Mouse (Mus musculus) monocyte, adult 5-6 weeks (primary cell): Measurements from ENCODE around the gene Bpifb2. TPM values are rescaled to one million over a fixed set of nuclear protein-coding genes. Genes with fewer than 3 reads are reported as not detected.
"Not testable (repeated sequence)": the region's sequence is repeated elsewhere in the genome, so short reads cannot be mapped to it uniquely, and the experiment has no call there.

ENCODE experiments used
- ATAC-seq: fragments of 153-309, 156-312 bp; replicated peaks from 2 replicates; pipeline ENCODE4 v1.8.0; 2017; ENCODE audit warnings: mild to moderate bottlenecking; ENCODE audit not compliant: low TSS enrichment, insufficient number of reproducible peaks, severe bottlenecking, poor library complexity, low FRiP score
- total RNA-seq: library from RNA; stranded (forward); fragments of 200-1000, 200-491, 200-594 nt; gene quantifications from 3 replicates; pipeline ENCODE4 v1.2.3, GENCODE M21; 2017

The Bpifb2 gene
- total RNA-seq = not detected in 3 replicates

DNA sequence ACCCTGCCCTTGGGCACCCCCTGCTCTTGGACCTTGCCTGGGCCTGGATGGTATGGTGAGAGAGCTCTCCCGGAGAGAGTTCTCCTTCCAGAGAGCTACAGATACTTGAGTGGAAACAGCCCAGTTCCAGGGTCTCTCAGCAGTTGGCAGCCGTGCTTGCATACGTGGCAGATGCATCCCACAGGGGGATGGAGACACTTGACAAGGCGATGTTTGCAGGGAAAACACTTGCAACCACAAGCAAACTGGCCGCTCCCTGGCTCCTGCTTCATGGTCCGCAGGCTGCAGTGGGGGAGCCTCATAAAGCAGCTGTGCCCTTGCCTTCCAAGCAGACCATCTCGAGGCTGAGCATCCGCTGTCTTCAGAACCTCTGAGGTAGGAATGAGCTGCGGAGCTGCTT, at the start of gene Bpifb2:
Bpifb2 (plus strand) TSS at position 301 of the 400 bp plus-strand sequence.
- no peak for ATAC-seq

DNA sequence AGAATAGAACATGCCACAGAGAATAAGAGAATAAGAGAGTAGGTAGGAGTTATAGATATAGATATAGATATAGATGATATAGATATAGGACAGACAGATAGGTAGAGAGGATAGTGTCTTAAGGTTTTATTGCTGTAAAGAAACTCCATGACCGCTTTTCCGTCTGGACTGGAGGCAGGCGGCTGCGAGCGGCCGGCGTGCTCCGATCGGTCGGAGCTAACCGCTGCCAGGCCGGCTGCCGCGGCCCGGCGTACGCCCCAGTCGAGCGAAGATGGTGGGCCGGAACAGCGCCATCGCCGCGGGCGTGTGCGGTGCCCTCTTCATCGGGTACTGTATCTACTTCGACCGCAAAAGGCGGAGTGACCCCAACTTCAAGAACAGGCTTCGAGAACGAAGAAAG, 48.9 kb upstream of the Bpifb2 start:
- not testable (repeated sequence) for ATAC-seq

DNA sequence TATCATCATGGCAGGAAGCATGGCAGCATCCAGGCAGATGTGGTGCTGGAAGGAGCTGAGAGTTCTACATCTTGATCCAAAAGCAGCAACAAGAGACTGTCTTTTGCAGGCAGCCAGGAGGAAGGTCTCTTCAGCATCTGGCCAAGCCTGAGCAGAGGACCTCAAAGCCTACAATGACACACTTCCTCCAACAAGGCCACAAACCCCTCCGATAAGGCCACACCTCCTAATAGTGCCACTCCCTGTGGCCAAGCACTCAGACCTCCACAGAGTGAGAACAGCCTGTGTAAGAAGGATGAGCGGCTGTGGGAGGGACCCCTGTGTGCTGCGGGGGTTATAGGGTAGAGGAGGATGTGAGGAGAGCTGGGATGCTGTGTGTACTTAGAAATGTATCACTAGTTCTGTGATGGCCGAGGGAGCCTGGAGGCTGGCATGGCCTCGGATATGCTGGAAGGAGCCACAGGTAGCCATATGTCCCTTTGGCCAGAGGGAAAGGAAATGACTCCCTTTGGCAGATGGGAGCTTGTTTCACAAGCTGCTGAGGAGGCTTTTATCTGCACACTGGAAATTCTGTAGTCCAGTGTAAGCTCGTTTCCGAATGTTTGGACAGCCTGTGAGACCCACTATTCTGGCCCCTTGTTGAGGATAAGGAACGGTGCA, 47.5 kb upstream of the Bpifb2 start:
- ATAC-seq = no peak

DNA sequence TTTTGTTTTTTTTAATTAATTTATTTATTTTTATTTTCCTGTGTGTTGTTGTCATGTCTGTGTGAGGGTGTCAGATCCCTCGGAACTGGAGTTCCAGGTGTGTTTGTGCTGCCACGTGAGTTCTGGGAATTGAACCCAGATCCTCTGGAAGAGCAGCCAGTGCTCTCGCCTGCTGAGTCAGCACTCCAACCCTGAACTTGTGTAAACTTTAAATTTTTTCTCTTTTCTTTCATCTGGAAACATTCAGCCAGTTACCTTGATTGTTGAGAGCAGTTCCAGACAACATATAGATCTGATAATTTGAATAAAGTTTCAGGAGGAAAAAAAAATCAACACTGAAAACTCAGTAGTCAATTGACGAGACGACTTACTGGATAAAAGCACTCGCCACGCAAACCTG, 46.1 kb upstream of the Bpifb2 start:
- ATAC-seq = no peak

DNA sequence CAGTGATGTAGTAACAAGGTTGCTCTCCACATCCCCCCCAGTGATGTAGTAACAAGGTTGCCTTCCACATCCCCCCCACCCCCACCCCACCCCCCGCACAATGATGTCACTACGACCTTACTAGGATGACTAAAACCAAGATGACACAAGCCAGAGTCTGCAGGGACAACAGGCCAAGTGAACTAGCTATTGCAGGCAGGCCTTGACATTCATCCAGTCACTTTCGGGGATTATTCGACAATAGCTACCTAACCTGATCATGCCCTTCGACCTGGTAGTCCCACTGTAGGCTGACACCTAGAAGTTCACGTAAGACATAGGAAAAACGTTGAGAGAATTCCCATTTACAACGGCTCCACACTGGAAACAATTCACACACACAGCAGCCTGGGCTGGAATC, 41.6 kb upstream of the Bpifb2 start:
- ATAC-seq = no peak

DNA sequence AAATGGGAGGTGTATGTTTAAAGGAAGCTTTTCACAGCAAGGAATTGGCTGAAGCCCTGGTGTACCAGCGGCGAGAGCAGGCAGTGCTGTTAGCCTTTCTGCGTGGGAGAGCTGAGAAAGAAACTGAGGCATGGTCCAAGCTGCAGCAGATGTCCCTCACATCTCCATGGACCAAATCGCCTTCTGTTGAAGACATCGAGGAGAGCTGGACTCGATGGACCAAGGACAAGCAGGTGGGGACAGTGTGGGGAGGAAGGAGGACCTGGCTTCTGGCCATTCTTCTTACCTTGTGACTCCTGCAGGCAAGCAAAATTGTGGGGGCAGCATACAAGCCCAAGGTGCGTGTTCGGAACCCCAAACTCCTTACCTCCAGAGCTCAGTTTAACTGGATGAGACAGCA, 32.0 kb upstream of the Bpifb2 start:
- no peak for ATAC-seq

DNA sequence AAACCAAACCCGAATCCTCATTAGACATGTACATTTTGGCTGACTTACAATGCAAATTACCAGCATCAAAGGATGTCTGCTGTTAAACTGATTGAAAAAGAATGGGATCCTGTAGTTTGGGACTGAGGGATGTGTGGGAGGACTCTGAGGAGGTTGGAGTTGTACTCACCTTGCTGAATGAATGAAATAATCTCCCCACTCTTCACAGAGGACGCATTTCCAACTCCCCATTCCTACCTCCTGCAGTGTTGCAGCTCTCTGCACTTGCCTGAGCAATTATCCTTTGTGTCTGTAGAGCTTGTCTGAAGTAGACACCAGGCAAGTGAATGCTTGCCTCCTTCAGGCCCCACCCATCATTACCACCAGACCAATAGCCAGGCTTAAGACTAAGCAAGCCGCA, 26.5 kb upstream of the Bpifb2 start:
- ATAC-seq = no peak

DNA sequence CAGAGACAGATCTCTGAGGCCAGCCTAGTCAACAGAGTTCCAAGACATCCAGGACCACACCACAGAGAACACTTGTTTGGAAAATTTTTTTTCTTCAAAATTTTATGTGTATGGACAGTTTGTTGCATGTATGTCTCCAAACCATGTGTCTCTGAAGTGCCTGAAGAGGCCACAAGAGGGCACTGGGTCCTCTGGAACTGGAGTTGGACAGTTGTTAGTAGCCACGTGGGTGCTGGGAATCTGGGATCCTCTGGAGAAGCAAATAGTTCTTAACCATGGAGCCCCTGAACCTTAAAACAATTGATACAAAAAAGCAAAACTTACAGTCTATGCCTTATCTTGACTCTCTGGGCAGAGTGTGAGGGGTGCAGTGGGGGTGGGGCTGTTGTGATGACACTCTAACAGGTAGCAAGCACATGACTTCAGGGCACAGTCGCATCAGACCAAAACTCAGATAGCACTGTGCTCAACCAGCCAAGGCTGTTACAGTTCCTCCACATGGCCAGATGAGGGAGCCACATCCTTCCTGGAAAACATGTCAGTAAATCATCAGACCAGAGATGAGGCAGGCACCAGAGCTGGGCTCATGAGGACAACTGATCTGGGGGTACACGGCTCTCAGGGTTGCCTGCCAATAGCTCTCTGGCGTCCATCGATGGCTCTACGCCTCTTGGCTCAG, 24.4 kb upstream of the Bpifb2 start:
- ATAC-seq = no peak

DNA sequence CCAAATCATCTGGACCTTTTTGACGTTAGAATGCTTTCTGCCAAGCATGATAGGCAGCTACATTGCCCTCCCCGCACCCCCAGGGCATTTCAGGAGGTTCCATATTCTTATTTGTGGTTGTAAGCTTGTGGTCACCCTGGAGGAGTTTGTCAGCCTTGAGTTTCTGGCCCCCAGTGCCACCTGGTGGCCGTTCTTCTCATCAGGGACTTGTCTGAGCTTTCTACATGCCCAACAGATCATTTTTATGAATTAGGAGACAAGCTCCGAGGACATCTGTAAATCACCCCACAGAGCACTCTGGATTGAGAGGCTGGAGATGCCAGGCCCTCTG, 23.9 kb upstream of the Bpifb2 start:
- no peak for ATAC-seq

DNA sequence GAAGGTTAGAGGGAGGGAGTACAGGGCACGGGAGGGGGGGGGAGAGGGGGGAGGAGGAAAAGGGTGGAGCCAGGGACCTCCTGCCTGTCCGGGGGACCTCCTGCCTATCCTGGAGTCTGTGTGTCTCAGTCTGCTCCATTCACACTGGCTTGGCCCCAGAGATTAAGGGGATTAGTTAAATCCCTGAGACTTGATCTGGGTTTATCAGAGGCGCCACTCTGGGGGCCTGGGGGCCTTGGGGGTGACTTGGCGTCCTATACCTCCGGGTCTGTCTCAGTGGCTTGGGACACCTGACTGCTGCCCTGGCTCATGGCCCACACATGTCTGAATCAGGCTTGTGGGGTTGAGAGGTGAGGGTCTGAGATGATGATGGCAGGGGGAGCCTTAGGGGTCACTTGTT, 21.3 kb upstream of the Bpifb2 start:
- ATAC-seq = no peak

DNA sequence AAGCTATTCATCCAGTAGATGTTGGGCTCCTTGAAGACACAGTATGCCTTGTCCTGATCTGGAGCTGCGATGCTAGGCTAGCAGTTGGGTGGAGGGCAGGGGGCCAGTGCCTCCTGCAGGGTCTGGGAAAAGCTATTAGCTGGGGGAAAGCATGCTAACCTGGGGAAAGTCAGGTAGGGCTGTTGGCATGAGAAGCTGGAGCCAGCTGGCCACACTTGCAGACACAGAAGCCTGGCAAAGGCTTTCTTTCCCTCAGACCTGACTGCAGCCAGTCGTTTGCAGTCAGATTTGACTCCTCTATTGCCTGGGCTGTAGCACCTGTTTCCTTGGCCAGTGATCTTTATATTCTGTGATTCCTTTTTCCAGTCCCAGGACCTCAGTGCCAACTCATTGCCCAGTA, 15.3 kb upstream of the Bpifb2 start:
- ATAC-seq = no peak

DNA sequence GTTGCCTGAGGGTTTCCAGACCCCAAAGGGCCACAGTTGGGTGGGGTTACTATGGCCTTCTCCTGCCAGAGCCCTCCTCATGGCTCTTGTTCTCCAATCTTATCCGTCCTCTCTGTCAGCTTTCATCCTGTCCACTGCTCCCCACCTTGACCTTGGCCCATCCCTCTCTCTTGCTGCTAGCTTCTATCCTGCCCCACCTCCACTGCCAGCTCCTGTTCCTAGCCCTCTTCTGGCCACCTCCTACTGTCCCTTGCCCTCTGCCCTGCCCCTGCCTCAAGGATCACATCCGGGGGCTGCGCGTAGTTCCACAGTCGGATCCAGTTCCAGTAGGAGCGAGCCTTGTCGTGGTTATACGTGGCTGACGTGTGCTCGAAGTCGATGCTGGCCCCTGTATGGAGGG, 14.5 kb upstream of the Bpifb2 start:
- ATAC-seq = no peak

DNA sequence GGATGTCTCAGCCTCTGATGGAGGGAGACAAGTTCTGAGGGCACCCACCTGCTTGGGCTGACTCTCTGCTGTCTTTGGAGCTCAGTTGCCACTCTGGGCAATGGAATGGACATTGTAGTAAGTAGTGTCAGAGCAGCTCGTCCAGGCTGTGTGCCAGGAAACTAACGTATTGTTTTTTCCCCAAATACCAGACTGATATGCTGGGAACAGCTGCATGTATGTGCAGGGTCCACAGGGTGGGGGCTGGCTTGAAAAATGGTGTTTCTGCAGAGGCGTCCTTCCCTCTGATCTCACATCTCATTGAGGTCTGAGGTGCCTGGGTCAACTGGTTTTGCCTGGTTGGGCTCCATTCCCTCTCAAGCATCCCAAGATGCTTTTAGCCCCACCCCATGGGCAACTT, 14.1 kb upstream of the Bpifb2 start:
- ATAC-seq = no peak

DNA sequence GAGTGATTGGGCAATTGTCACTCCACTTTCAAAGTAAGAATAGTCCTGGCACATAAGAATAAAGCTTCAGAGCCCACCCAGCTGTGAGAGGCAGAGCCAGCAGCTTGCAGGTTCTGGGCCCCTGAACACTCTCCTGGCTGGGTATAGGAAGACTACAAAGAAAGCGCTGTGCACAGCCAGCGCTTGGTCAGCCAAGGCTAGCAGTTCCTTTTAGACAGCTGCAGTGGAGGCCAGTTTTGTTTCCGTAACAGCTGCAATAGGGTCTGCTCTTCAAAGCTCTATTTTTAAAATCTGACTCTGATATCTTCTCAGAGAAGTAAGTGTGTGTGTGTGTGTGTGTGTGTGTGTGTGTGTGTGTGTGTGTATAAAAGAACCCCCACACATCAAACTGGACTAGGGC, 12.9 kb upstream of the Bpifb2 start:
- ATAC-seq = no peak

DNA sequence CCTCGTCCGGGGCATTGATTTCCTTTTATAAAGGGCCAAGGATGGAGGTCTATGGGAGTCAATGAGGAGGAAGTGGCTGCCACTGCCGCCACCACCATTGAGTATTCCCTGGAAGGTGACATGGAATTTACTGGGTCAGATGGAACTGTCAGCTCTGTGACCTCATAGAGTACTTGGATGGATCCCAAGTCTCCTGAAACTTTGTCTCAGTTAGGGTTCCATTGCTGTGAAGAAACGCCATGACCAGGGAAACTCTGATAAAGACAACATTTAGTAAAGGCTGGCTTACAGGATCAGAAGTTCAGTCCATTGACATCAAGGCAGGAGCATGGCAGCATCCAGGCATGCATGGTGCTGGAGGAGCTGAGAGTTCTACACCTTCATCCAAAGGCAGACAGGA, 3.9 kb upstream of the Bpifb2 start, which contains the start of gene Sun5:
Sun5 (minus strand) TSS at position 101 of the 400 bp plus-strand sequence.
- no peak for ATAC-seq

DNA sequence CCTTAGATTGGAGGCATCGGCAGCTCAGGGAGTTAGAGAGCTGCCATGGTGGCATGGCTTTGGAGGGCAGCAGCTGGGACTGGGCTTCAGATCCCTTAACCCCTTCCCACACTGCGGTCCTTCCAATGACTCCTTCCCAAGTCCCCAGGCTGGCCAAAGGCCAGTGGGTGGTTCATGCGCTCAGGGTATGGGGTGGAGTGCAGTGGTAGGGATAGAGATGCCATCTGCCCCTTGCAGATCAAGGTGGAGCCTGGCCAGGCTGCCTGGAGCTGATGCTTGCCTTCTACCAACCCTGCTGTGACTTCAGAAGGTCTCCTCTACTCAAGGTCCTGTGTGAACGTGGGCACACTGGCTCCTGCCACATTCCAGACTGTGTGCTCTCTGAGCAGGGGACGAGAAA, 24.3 kb downstream of the Bpifb2 start:
- no peak for ATAC-seq

DNA sequence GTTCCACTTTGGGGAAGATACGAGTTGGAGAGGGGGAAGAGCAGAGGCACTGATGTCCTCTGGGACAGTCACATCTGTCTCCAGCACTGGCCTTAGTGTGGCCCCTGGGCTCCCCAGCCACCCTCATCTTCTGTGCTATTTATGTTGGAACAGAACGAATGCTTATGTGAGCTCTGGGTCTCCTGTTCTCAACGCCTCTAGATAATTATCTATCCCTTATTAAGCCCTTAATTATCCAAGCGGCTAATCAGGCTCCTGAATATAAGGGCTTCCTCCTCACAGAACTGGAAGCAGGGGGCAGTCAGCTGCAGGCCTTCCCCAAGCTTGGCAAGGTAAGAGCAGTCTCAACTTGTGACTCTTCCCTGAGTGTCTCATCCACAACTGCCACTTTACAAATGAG, 25.2 kb downstream of the Bpifb2 start, which contains the start of gene Bpifb6:
Bpifb6 (plus strand) TSS at position 301 of the 400 bp plus-strand sequence.
- ATAC-seq = no peak

DNA sequence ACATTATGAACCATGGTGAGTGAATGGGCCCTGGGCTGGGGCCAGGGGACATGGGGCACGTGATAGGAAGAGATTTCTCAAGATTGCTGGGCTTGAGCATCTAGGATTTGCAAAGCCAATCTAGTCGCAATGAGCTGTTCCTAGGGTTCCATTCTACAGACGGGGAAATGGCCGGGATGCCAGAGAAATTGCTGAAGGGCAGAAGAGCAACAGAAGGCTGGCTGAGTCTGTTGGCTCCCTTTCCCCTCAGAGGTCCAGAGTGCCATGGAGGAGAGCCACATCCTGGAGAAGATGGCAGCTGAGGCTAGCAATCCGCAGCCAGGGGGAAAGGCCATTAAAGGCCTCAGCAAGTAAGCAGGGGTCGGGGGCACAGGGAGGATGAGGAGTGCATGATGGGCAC, 27.9 kb downstream of the Bpifb2 start:
- no peak for ATAC-seq

DNA sequence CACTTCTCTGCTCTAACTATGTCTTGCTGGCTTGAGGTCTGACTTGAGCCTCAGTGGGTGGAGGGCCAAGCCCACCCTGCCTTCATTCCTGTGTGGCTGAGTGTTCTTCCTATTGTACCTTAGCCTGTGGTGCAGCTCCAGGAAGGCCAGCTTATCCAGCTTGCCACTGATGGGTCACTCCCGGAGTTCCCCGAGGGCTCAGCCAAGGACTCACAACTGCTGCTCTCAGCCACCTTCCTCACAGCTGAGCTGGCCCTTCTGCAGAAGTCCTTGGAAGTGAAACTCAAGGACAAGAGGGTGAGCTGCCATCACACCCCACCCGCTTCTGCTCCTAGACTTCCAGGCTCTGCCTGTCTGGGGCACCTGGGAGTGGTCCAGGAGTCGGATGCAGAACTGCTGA, 31.8 kb downstream of the Bpifb2 start:
- no peak for ATAC-seq

DNA sequence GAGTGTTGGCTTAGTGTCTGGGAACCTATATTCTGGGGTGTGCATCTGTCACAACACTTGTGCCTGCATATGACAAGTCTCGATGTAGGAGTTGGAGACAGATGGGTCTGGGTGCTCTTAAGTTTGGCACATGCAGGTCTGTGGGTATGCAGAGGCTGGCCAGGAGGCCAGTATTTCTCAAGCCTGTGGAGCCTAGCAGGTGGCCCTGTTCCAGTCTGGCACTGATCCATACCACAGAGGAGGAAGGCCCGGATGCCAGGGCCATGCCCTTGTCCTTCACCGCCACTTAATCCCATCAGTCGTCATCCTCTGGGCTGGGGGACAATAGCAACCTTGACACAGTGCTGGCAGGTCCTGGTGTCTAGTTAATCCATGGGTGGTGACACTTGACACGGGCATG, 39.3 kb downstream of the Bpifb2 start:
- ATAC-seq = no peak

DNA sequence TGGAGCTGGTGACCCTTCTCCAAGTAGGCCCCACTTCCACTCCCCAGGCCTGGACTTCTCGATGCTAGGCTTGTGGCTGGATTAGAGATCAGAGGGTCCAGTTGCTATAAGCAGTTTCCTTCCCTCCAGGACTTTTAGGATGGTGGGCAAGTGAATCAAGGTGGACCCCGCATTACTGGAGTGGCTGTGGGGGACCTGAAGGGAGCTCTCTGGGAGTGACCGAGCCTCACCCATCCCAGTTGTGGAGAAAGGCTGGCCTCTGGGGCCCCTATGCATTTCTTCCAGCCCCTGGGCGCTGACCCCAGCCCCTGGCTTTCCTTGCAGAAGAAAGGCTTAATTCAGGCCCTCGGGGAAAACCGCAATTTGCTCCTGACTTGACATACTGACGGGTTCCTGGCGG, 43.1 kb downstream of the Bpifb2 start, which contains the start of gene Bpifb3:
Bpifb3 (plus strand) TSS at position 301 of the 400 bp plus-strand sequence.
- no peak for ATAC-seq
